Mouse (Mus musculus): ENCODE measurements around the gene Mrnip.
A peak's percentile ranks its signal among the peaks of the same experiment; 100 is the strongest.

The Mrnip gene

GRCm38 (mm10) chr11:50161578-50162304 is 12.5 kb upstream of the Mrnip start:
- DNase-seq: no peak

- DNase-seq: no peak
Observed at GRCm38 (mm10) chr11:50162338-50163050, 11.8 kb upstream of the Mrnip start.

GRCm38 (mm10) chr11:50168352-50168751 is 5.9 kb upstream of the Mrnip start:
- no peak for DNase-seq

- peak; percentile 96 for DNase-seq
Observed at GRCm38 (mm10) chr11:50174730-50175187, 515 bp downstream of the Mrnip start.

- DNase-seq: no peak
Observed at GRCm38 (mm10) chr11:50176351-50176750, 2.1 kb downstream of the Mrnip start.

- DNase-seq: peak; percentile 32
Observed at GRCm38 (mm10) chr11:50177111-50177510, 2.9 kb downstream of the Mrnip start.

- DNase-seq: no peak
Observed at GRCm38 (mm10) chr11:50178532-50179488, 4.6 kb downstream of the Mrnip start.

GRCm38 (mm10) chr11:50180478-50181231 is 6.4 kb downstream of the Mrnip start:
- no peak for DNase-seq

GRCm38 (mm10) chr11:50182702-50183101 is 8.5 kb downstream of the Mrnip start:
- no peak for DNase-seq

- DNase-seq: no peak
Observed at GRCm38 (mm10) chr11:50184788-50185187, 10.5 kb downstream of the Mrnip start.

GRCm38 (mm10) chr11:50188682-50189081 is 14.4 kb downstream of the Mrnip start:
- no peak for DNase-seq

GRCm38 (mm10) chr11:50190362-50190761 is 16.1 kb downstream of the Mrnip start:
- no peak for DNase-seq

- DNase-seq: no peak
Observed at GRCm38 (mm10) chr11:50192278-50192677, 18.0 kb downstream of the Mrnip start.

GRCm38 (mm10) chr11:50194070-50194469 is 19.8 kb downstream of the Mrnip start:
- no peak for DNase-seq

GRCm38 (mm10) chr11:50194793-50195192 is 20.5 kb downstream of the Mrnip start:
- DNase-seq: no peak

- no peak for DNase-seq
Observed at GRCm38 (mm10) chr11:50197500-50197899, 23.3 kb downstream of the Mrnip start.

- no peak for DNase-seq
Observed at GRCm38 (mm10) chr11:50198219-50198846, 24.1 kb downstream of the Mrnip start.

- no peak for DNase-seq
Observed at GRCm38 (mm10) chr11:50198916-50199315, 24.7 kb downstream of the Mrnip start.

GRCm38 (mm10) chr11:50200613-50201012 is 26.4 kb downstream of the Mrnip start:
- DNase-seq: no peak

- no peak for DNase-seq
Observed at GRCm38 (mm10) chr11:50201590-50201989, 27.3 kb downstream of the Mrnip start.

- DNase-seq: no peak
Observed at GRCm38 (mm10) chr11:50203302-50203827, 29.1 kb downstream of the Mrnip start.

- no peak for DNase-seq
Observed at GRCm38 (mm10) chr11:50205434-50205833, 31.2 kb downstream of the Mrnip start.
